Mouse (Mus musculus) neutrophil, adult 83 days (primary cell): Measurements from ENCODE around the gene Col4a4. TPM values are rescaled to one million over a fixed set of nuclear protein-coding genes. Genes with fewer than 3 reads are reported as not detected.

ENCODE experiments used
- total RNA-seq, 2 experiments: library from RNA; stranded (reverse); gene quantifications; one replicate each; pipeline ENCODE4 v1.2.4; 2023

Col4a4 gene
- total RNA-seq, result not detected

DNA sequence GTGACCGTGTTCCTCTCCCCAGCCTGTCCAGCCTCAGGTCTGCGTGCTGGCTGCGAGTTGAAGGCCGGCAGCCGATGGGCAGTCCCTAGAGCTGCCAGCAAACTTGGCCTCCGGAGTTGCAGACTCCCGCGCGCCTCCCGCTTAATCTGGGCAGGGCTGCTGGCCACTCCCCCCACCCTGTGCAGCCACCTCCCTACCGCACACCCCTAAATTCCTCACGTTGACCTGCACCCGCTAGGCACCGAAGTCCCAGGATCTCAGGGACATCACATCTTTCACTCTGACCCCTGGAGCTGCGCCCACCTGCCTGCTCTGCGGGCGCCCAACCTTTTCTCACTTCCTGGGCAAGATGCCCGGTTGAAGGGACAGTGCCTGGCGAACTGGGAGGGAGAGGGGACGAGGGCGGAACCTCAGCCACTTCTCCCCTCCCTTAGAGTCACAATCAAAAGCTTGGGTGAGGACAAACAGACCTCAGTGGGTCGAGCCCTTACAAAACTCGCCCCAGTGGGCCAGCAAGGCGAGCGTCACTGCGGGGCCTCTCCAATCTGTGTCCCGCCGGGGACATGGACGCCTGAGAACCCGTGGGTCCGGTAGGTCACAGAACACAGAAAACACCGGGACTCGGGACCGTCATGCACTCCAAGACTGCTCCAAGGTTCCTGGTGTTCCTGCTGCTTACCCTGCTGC lies at the start of gene Col4a4, which contains the start of gene Col4a3:
Gene Col4a4 (minus strand): TSS at position 137 of the 687 bp plus-strand sequence.
Gene Col4a3 (plus strand): TSS at position 209 of the 687 bp plus-strand sequence.

Other genes starting within 250 kb of the Col4a4 start
- not detected for gene Col4a3, start 72 bp upstream of the Col4a4 start, total RNA-seq
- 100 to 1,000 TPM; 101 to 108 TPM for gene Mff, start 138.0 kb upstream of the Col4a4 start, total RNA-seq
- not detected for gene Tm4sf20, start 181.6 kb upstream of the Col4a4 start, total RNA-seq
- gene Gm47791, start 184.4 kb upstream of the Col4a4 start, total RNA-seq, result not detected